Mouse (Mus musculus): ENCODE results near the gene Itga2. TPM values are rescaled to one million over a fixed set of nuclear protein-coding genes. Genes with fewer than 3 reads are reported as not detected.

The Itga2 gene
- 1.1 and 1.3 TPM in 2 replicates for polyA plus RNA-seq (2011; ENCODE audit: insufficient read length, low read depth, missing spikeins)

DNA sequence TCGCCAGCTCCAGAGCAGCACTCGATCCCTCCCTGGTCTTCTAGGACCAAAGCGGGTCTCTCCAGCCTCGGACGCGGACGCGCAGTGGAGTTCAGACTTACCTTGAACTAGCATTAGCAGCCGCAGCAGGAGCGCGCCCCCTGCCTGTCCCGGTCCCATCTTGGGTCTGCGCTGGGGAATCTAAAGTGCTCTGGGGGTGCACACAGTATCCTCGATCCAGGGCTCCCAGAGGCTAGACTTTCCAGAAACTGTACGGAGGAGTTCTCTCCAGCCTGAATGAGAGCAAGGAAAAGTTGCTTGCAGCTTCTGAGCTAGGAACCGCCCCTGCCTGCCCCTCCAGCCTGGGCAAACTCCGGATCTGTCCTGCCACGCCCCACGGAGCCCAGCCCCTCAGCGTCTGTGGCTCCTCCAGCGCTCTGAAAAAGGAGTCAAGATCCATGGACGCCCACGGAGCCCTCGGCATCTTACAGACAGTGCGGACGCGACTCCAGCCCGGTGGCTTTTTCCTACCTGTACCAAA is at the start of gene Itga2:
Gene Itga2, minus strand, starts transcription at position 326 of the 520 bp plus-strand sequence.
- Histone ChIP-seq H3K27ac (ENCODE audit: insufficient read depth, low read length) (no peak within 1 kb of the TSS), H3K4me1 (ENCODE audit: control insufficient read depth, insufficient read depth, low read length) (no peaks in the 10 kb centered on the region; the same call in 1 of the 2 replicates), H3K4me3 (ENCODE audit: insufficient read depth, low read length) (peak within 1 kb of the TSS; percentile 48)
- TF ChIP-seq CTCF (IDR thresholded peaks at IDR 0.05; ENCODE audit: borderline replicate concordance, insufficient read depth, low read length) (peak; percentile 66), POLR2A (IDR thresholded peaks at IDR 0.05; ENCODE audit: low read depth, low read length) (no peak)

DNA sequence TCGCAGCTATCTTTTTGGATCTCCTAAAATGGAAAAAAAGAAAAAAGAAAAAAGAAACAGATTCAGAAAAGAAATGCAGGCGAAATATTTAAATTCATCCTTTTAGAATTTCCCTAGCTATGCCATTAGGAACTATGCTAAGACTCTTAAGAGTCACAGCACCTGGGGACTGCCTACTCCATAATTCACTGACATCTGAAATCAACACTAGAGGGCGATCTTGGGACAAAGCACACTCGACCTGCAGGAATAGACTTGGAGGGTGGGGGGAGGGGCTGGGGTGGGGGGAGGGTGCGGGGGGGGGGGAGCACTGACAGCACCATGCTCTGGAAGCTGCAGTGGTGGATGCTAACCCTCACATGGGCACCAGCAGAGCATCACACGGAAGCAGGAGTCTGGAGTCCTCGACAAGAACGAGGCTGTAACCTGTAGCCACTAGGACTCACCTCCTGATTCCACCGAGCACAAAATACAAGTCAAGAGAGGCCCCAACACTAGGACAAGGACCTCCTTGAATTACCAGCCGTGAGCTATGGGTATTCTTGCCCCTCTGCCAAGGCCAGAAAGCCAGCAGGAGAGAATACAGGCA is 49.0 kb upstream of the Itga2 start:
- Histone ChIP-seq H3K4me3 (ENCODE audit: insufficient read depth, low read length) (no peak overlapping the region), H3K4me1 (ENCODE audit: control insufficient read depth, insufficient read depth, low read length) (no peaks in the 10 kb centered on the region), H3K27ac (ENCODE audit: insufficient read depth, low read length) (no peak overlapping the region)
- no peak for TF ChIP-seq CTCF (IDR thresholded peaks at IDR 0.05; ENCODE audit: borderline replicate concordance, insufficient read depth, low read length)
- TF ChIP-seq POLR2A (IDR thresholded peaks at IDR 0.05; ENCODE audit: low read depth, low read length), result no peak

DNA sequence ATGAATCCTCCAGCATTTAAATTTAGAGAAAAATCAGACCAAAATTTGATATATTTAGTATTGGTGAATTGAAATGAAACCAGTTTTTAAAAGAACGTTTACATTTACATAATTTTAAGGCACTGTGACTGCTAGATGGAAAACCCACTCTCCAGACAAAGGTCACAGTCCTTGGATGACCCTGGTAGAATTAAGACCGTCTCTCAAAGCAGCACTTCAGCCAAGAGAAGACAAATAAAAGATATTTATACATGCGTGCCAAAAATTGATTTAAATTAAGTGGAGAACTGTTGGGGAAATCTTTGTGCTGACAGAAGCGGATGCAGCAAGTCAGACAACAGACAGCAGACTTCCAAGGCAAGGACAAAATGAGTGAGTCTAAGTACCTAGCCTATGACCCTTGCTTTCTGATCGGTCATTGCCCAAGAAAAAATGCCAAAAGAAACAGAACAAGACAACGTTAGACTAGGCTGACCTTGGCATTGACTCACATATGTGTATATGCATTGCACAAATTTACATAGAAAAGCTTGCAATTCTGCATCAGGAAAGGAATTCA is 42.7 kb upstream of the Itga2 start:
- no peak overlapping the region for H3K4me3 ChIP-seq (ENCODE audit: insufficient read depth, low read length)
- no peak for TF ChIP-seq CTCF (IDR thresholded peaks at IDR 0.05; ENCODE audit: borderline replicate concordance, insufficient read depth, low read length)
- no peak for TF ChIP-seq POLR2A (IDR thresholded peaks at IDR 0.05; ENCODE audit: low read depth, low read length)
- H3K27ac ChIP-seq (ENCODE audit: insufficient read depth, low read length), result no peak overlapping the region
- no peaks in the 10 kb centered on the region for H3K4me1 ChIP-seq (ENCODE audit: control insufficient read depth, insufficient read depth, low read length)

DNA sequence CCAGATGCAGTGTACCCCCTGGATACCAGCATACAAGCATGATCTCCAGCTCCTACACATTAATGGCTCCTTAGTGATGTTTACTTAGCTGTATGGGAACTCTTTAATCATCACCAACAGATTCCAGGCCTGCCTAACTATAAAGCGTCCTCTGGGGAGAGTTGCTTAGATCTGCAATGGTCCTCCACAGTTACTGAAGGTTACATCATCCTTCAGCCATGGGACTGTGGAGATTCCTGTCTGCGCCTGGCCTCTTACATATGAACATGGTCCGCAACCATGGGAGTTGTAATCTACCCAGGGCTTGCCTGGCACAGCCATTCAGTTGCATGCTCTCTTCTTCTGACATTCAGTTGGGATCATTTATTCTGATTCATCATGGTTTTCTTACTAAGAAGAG is 40.0 kb upstream of the Itga2 start:
- Histone ChIP-seq H3K4me1 (ENCODE audit: control insufficient read depth, insufficient read depth, low read length) (no peaks in the 10 kb centered on the region), H3K4me3 (ENCODE audit: insufficient read depth, low read length) (no peak overlapping the region), H3K27ac (ENCODE audit: insufficient read depth, low read length) (no peak overlapping the region)
- TF ChIP-seq CTCF (IDR thresholded peaks at IDR 0.05; ENCODE audit: borderline replicate concordance, insufficient read depth, low read length) (no peak), POLR2A (IDR thresholded peaks at IDR 0.05; ENCODE audit: low read depth, low read length) (no peak)

GRCm38 (mm10) chr13:114964233-114964632 is 32.3 kb upstream of the Itga2 start:
- Histone ChIP-seq H3K27ac (ENCODE audit: insufficient read depth, low read length) (no peak overlapping the region), H3K4me1 (ENCODE audit: control insufficient read depth, insufficient read depth, low read length) (no peaks in the 10 kb centered on the region)
- peak; percentile 90 for TF ChIP-seq CTCF (IDR thresholded peaks at IDR 0.05; ENCODE audit: borderline replicate concordance, insufficient read depth, low read length)
- no peak for TF ChIP-seq POLR2A (IDR thresholded peaks at IDR 0.05; ENCODE audit: low read depth, low read length)

DNA sequence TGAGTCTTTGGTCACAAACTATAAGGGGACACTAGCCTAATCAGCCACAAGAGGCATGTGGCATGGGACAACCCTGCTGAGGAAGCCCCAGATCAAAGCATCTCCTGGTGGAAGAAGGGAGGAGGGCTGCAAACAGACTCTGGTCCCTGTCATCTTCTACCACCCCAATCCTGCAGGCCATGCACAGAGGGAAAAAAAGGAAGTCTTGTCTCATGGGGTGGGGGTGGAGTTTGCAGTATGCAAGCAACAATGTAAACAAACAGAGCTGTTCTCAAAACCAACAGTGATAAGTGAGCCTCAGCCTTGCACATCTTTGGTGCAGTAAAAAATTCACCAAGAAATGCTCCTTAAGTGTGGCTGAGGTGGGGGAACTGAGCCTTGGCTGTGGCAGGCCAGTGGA is 22.6 kb upstream of the Itga2 start:
- Histone ChIP-seq H3K4me1 (ENCODE audit: control insufficient read depth, insufficient read depth, low read length) (no peaks in the 10 kb centered on the region), H3K27ac (ENCODE audit: insufficient read depth, low read length) (no peak overlapping the region), H3K4me3 (ENCODE audit: insufficient read depth, low read length) (no peak overlapping the region)
- TF ChIP-seq CTCF (IDR thresholded peaks at IDR 0.05; ENCODE audit: borderline replicate concordance, insufficient read depth, low read length) (no peak), POLR2A (IDR thresholded peaks at IDR 0.05; ENCODE audit: low read depth, low read length) (no peak)

More at GRCm38 (mm10) chr13:114964233-114964632, 32.3 kb upstream of the Itga2 start:
- no peak overlapping the region for H3K4me3 ChIP-seq (ENCODE audit: insufficient read depth, low read length)

DNA sequence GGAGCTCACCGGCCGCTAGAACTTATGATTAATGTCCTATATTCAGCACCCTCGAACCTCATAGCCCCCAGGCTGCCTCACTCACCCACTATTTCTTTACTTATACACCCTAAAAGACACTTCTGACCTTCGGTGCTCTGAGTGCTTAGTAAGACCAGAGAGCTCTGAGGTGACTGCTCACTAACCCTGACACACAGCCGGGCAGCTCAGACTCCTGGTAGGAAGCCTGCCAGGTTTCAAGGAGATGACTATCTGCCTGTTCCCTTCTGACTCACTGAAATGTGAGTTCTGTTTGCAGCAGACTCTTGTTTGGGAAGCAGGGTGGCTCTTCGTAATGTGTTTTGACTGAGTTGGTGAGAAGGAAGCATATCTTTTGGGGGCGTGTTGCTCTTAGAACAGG is 1.6 kb upstream of the Itga2 start:
- no peak overlapping the region for H3K4me3 ChIP-seq (ENCODE audit: insufficient read depth, low read length)

GRCm38 (mm10) chr13:114930996-114931649 is 777 bp downstream of the Itga2 start:
- no peaks in the 10 kb centered on the region; the same call in 1 of the 2 replicates for H3K4me1 ChIP-seq (ENCODE audit: control insufficient read depth, insufficient read depth, low read length)
- no peak for TF ChIP-seq CTCF (IDR thresholded peaks at IDR 0.05; ENCODE audit: borderline replicate concordance, insufficient read depth, low read length)
- TF ChIP-seq POLR2A (IDR thresholded peaks at IDR 0.05; ENCODE audit: low read depth, low read length), result no peak
- H3K27ac ChIP-seq (ENCODE audit: insufficient read depth, low read length), result no peak overlapping the region
- peak overlapping the region; percentile 48 for H3K4me3 ChIP-seq (ENCODE audit: insufficient read depth, low read length)

More for the DNA sequence above, 1.6 kb upstream of the Itga2 start:
- Histone ChIP-seq H3K4me1 (ENCODE audit: control insufficient read depth, insufficient read depth, low read length) (no peaks in the 10 kb centered on the region; the same call in 1 of the 2 replicates), H3K27ac (ENCODE audit: insufficient read depth, low read length) (no peak overlapping the region)
- TF ChIP-seq CTCF (IDR thresholded peaks at IDR 0.05; ENCODE audit: borderline replicate concordance, insufficient read depth, low read length), result no peak
- TF ChIP-seq POLR2A (IDR thresholded peaks at IDR 0.05; ENCODE audit: low read depth, low read length), result no peak

GRCm38 (mm10) chr13:114924785-114925184 is 7.1 kb downstream of the Itga2 start:
- TF ChIP-seq CTCF (IDR thresholded peaks at IDR 0.05; ENCODE audit: borderline replicate concordance, insufficient read depth, low read length) (no peak), POLR2A (IDR thresholded peaks at IDR 0.05; ENCODE audit: low read depth, low read length) (no peak)

DNA sequence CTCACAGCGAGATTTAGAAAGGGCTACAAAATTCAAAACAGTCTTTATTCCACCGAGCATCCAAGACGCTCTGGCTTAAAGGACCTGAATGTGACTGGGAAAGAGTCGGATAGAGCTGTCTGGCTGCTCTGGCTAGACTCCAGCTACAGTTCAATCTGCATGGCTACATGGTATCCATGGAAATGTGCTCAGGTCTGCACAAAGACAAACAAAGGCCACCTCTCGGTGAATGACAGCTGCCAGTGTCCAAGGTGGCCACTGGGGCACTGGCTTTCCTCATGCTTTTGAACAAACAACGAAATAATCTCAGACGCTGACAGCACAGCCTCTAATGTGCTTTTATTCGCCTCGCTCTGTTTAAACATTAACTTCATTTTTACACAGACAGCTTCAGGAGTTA is 8.6 kb downstream of the Itga2 start:
- peaks cover under 1% of the 10 kb centered on the region; the same call in 1 of the 2 replicates for H3K4me1 ChIP-seq (ENCODE audit: control insufficient read depth, insufficient read depth, low read length)
- H3K27ac ChIP-seq (ENCODE audit: insufficient read depth, low read length), result no peak overlapping the region
- TF ChIP-seq CTCF (IDR thresholded peaks at IDR 0.05; ENCODE audit: borderline replicate concordance, insufficient read depth, low read length) (no peak), POLR2A (IDR thresholded peaks at IDR 0.05; ENCODE audit: low read depth, low read length) (no peak)
- no peak overlapping the region for H3K4me3 ChIP-seq (ENCODE audit: insufficient read depth, low read length)

More at GRCm38 (mm10) chr13:114924785-114925184, 7.1 kb downstream of the Itga2 start:
- Histone ChIP-seq H3K4me3 (ENCODE audit: insufficient read depth, low read length) (no peak overlapping the region), H3K27ac (ENCODE audit: insufficient read depth, low read length) (no peak overlapping the region), H3K4me1 (ENCODE audit: control insufficient read depth, insufficient read depth, low read length) (no peaks in the 10 kb centered on the region)
